Mouse (Mus musculus) kidney, postnatal 0 days (tissue): ENCODE results near the gene Lap3. TPM values are rescaled to one million over a fixed set of nuclear protein-coding genes. Genes with fewer than 3 reads are reported as not detected.

ENCODE experiments used
- ATAC-seq: fragments of 200-750 bp; cut with Nextera tagmentation; replicated peaks from 2 replicates; pipeline ENCODE4 v1.8.0; 2017; ENCODE audit warnings: low read depth, moderate number of reproducible peaks, moderate TSS enrichment, moderate library complexity; ENCODE audit not compliant: low FRiP score
- DNase-seq: peaks from one replicate; pipeline ENCODE4 v3.0.0-alpha.2; 2016; ENCODE audit warnings: low spot score
- H3K27ac ChIP-seq: fragments of 300-500 bp; sonication (generic); 2 replicates; pipeline ENCODE4 v1.5.1; 2014; ENCODE audit warnings: mild to moderate bottlenecking
- H3K27me3 ChIP-seq: fragments of 300-500 bp; sonication (generic); 2 replicates; pipeline ENCODE4 v1.6.1; 2014; ENCODE audit warnings: low read length, mixed read lengths; ENCODE audit not compliant: insufficient read depth
- H3K36me3 ChIP-seq: fragments of 300-500 bp; sonication (generic); 2 replicates; pipeline ENCODE4 v1.6.1; 2014; ENCODE audit warnings: low read length, mixed read lengths; ENCODE audit not compliant: insufficient read depth
- H3K4me1 ChIP-seq: fragments of 300-500 bp; sonication (generic); replicated peaks from 2 replicates; pipeline ENCODE4 v1.6.1; 2014; ENCODE audit warnings: antibody characterized with exemption, low read length, mixed read lengths; ENCODE audit not compliant: insufficient read depth
- H3K4me2 ChIP-seq: fragments of 300-500 bp; sonication (generic); 2 replicates; pipeline ENCODE4 v1.6.1; 2014; ENCODE audit warnings: mild to moderate bottlenecking, low read length, moderate library complexity, mixed read lengths
- H3K4me3 ChIP-seq: fragments of 300-500 bp; sonication (generic); replicated peaks from 2 replicates; pipeline ENCODE4 v1.5.1; 2014; ENCODE audit warnings: low read depth, low read length
- H3K9ac ChIP-seq: fragments of 300-500 bp; sonication (generic); 2 replicates; pipeline ENCODE4 v1.6.1; 2014; ENCODE audit warnings: low read depth, low read length
- H3K9me3 ChIP-seq: fragments of 300-500 bp; sonication (generic); replicated peaks from 2 replicates; pipeline ENCODE4 v1.6.1; 2016; ENCODE audit warnings: low read length, inconsistent platforms, mixed read lengths
- CTCF ChIP-seq: IDR thresholded peaks from 2 replicates; pipeline ENCODE4 v1.5.1; 2016; ENCODE audit warnings: antibody characterized with exemption, low read depth, mild to moderate bottlenecking, moderate library complexity
- WGBS: fragments of 180-500 bp; shearing (Covaris S2); extraction: QIAGEN DNeasy Blood & Tissue Kit; methylation state at CpG from one replicate; pipeline ENCODE4 v1.1.7; 2014; 5-methylcytosine and 5-hydroxymethylcytosine counted together
- polyA plus RNA-seq: library from polyadenylated mRNA; unstranded; fragments of >200 nt; fragmentation: Nextera tagmentation; extraction: Ambion mirVana; gene quantifications from 2 replicates; pipeline ENCODE4 v1.2.1, GENCODE M21; 2015

The Lap3 gene
- polyA plus RNA-seq, 1 experiment from 2014 or later = 99.7 TPM

DNA sequence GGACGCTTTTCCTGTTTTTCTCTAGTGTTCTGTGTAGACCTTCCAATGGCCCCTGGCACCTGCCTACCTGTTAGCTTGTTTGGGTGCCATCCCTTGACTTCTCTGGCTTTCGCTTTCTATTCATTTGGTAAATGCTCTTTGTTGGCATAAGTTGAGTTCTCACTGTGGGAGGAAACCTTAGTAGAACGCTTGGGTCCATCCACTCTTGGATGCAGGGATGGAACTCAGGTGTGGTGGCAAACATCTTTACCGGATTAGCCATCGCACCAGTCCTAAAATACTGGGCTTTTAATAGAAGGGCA, 27.6 kb downstream of the Lap3 start:
- H3K4me2 ChIP-seq = peak overlapping the region; percentile 87
- H3K4me3 ChIP-seq = peak overlapping the region; percentile 86
- H3K36me3 ChIP-seq = peaks cover 13% of the 10 kb centered on the region
- H3K9me3 ChIP-seq = no peaks in the 10 kb centered on the region
- ATAC-seq = no peak
- no peak for DNase-seq
- H3K4me1 ChIP-seq = peaks cover 11% of the 10 kb centered on the region
- peak overlapping the region; percentile 87 for H3K9ac ChIP-seq
- H3K27ac ChIP-seq = peak overlapping the region; percentile 80
- H3K27me3 ChIP-seq = no peaks in the 10 kb centered on the region
- 5% methylated on average over 5 of the region's 5 CpGs for whole genome bisulfite sequencing
- no peak for TF ChIP-seq CTCF

DNA sequence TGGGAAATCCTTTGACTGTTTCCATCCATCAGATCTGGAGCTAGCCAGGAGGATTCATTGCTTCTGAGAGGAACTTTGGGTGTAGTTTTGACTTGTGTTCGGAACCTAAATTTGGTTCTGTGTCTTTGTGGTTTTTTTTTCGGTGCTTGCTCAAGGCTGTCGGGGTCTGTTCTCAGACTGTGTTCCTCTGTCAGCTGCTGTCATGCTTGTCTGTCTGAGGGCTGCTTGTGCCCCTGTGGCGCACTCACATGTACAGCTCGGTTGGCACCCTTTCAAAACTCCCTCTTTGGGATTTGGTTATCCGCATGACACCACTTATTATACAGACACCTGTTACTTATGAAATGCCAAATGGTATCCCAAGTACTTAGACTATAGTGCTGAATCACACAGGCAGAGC, 28.4 kb downstream of the Lap3 start:
- no peak overlapping the region for H3K9ac ChIP-seq

DNA sequence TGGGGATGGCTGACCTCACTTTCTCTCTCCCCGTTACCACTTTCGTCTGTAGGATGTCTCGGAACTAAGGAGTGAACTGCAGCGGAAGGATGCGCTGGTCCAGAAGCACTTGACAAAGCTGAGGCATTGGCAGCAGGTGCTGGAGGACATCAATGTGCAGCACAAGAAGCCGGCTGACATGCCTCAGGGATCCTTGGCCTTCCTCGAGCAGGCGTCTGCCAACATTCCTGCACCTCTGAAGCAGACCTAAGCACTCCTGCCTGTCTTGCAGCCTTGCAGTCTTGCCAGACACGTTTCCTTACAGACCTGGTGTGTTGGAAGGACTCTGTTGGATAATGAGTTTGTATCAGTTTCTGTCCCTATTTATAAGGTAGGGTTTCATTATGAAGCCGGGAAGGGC, 31.9 kb downstream of the Lap3 start:
- Histone ChIP-seq H3K9me3 (no peaks in the 10 kb centered on the region), H3K4me1 (peaks cover 11% of the 10 kb centered on the region), H3K9ac (no peak overlapping the region), H3K4me3 (no peak overlapping the region), H3K4me2 (no peak overlapping the region), H3K36me3 (peaks cover 44% of the 10 kb centered on the region), H3K27me3 (no peaks in the 10 kb centered on the region), H3K27ac (no peak overlapping the region)
- no peak for TF ChIP-seq CTCF
- DNase-seq = no peak
- no peak for ATAC-seq
- WGBS = 93% methylated on average over 10 of the region's 10 CpGs

More for the DNA sequence above, 28.4 kb downstream of the Lap3 start:
- WGBS = 89% methylated on average over 6 of the region's 6 CpGs
- peak overlapping the region; percentile 87 for H3K4me2 ChIP-seq
- ATAC-seq (no peak), DNase-seq (no peak)
- H3K4me1 ChIP-seq = peaks cover 11% of the 10 kb centered on the region
- H3K36me3 ChIP-seq = peaks cover 20% of the 10 kb centered on the region
- no peaks in the 10 kb centered on the region for H3K9me3 ChIP-seq
- no peaks in the 10 kb centered on the region for H3K27me3 ChIP-seq
- no peak overlapping the region for H3K27ac ChIP-seq
- no peak overlapping the region for H3K4me3 ChIP-seq
- no peak for TF ChIP-seq CTCF

DNA sequence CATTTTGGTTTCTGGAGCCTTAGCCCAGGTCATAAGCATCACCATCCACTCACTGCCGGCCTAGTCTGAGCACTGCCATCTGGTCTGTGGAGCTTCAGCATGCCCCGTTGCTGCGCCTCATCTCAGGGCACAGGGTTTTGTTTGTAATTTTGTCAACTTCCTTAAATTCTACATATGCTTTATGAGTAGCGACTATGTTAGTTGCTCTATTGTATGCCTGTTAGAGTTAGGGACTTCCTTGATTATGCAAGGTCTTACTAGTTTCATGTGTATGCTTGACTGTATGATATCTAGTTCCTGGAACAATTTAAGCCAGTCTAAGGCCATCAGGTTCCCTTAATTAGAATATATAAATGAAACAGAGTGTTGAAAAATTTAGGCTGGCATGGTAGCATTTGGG, 33.2 kb downstream of the Lap3 start:
- DNase-seq (no peak), ATAC-seq (no peak)
- Histone ChIP-seq H3K27me3 (no peaks in the 10 kb centered on the region), H3K4me2 (no peak overlapping the region), H3K4me3 (no peak overlapping the region), H3K4me1 (peaks cover 4% of the 10 kb centered on the region; the same call in 1 of the 2 replicates), H3K9me3 (no peaks in the 10 kb centered on the region), H3K36me3 (peaks cover 44% of the 10 kb centered on the region), H3K9ac (no peak overlapping the region), H3K27ac (no peak overlapping the region)
- no peak for TF ChIP-seq CTCF
- WGBS = 93% methylated on average over 4 of the region's 4 CpGs

DNA sequence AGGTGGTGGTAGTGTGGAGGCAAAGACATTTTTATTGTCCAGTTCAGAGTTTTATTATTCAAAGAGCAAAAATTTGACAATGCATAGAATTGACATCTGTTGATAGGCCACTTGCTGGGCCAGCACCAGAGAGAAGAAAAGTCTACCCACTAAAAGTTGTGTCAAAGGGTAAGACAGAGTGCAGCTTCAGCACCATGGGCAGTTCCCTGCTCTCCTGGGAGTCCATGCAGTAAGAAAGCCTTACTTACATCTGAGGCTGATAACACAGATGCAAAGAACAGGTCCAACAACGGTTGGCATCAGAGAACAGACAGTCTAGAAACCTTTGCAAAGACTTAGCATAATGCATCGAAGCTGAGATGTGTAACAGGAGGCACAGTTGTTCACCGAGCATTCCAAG, 36.5 kb downstream of the Lap3 start:
- Histone ChIP-seq H3K4me1 (no peaks in the 10 kb centered on the region), H3K4me3 (no peak overlapping the region), H3K9me3 (no peaks in the 10 kb centered on the region), H3K27me3 (no peaks in the 10 kb centered on the region), H3K36me3 (peaks cover 43% of the 10 kb centered on the region), H3K9ac (no peak overlapping the region), H3K4me2 (no peak overlapping the region), H3K27ac (no peak overlapping the region)
- peak; percentile 53 for DNase-seq
- ATAC-seq = no peak
- TF ChIP-seq CTCF = no peak
- 91% methylated on average over 3 of the region's 3 CpGs for WGBS

DNA sequence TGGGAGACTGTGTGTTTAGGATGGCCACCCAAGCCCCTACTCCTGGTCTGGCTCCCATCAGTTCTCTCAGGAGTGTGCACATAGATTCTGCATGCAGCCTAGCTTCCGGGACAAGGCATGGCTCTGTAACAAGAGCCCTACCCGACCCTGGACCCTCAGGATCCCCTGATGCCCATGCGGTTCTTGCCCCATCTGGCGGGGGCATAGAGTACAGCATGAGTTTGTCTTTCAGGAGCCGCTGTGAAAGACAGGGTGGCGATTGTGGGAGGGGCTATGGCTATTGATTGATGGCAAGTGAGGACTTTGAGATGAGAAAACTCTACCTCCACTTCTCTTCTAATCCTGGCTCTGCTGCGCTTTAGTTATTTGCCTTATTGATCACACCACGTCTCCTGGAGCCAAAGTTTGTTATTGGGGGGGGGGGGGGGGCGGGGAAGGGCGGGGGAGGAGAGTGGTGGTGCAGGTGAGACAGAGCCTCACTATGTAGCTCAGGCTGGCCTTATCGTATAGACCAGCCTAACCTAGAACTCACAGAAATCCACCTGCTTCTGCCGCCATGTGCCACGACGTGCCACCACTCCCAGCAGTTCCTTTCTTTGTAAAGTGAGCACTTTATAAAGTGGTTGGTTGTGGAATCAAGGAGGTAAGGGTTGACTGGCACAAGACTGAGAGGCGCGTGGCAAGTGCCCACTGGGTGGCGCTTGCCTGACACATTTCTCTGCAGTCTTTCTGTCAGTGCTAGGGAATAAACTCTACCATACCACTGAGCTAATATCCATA, 41.3 kb downstream of the Lap3 start:
- 4% methylated on average over 17 of the region's 17 CpGs for WGBS
- Histone ChIP-seq H3K36me3 (peaks cover 4% of the 10 kb centered on the region; the same call in 1 of the 2 replicates), H3K4me1 (no peaks in the 10 kb centered on the region), H3K4me3 (no peak overlapping the region), H3K27me3 (no peaks in the 10 kb centered on the region), H3K4me2 (peak overlapping the region; percentile 30; the same call in 1 of the 2 replicates), H3K27ac (no peak overlapping the region), H3K9me3 (no peaks in the 10 kb centered on the region), H3K9ac (no peak overlapping the region)
- ATAC-seq = peak; percentile 89
- TF ChIP-seq CTCF = peak; percentile 78
- peak; percentile 68 for DNase-seq
